22 mouse cellular contexts compared by ENCODE assay signal in the genomic region with DNA sequence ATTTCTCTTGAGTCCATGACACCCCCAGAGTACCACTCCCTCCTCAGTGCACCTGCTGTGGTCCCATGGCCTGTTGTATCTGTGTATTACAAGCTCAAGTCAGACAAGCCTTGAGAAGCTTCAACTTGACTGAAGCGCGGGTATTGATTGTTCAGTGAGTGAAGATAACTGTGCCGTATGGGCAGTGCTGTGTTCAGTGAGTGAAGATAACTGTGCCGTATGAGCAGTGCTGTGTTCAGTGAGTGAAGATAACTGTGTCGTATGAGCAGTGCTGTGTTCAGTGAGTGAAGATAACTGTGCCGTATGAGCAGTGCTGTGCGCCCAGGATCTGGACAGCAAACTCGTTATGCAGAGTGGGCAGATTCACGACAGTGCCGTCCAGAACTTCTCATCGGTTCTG. TPM values are rescaled to one million over a fixed set of nuclear protein-coding genes. Genes with fewer than 3 reads are reported as not detected.
DNase-seq lines count a peak whose midpoint lies in the region; ATAC-seq and TF ChIP-seq lines count a peak whose summit lies in the region.
"Had no signal": no experiment of that assay in that cellular context is flagged by ENCODE, and none has a peak within 500 bp of the region (broad histone marks: within the 10 kb centered on the region; RNA-seq: fewer than 3 reads in every experiment).

No protein-coding gene starts in this region.

- TF ChIP-seq CTCF in MEL (IDR thresholded peaks at IDR 0.05 in 2 of 3, conservative IDR thresholded peaks at IDR 0.05 in 1 of 3; ENCODE audit: control insufficient read depth in 1 of 3, insufficient read depth in 1 of 3, low read depth in 2 of 3, low read length in 3 of 3, poor library complexity in 1 of 3, severe bottlenecking in 1 of 3) = no peak
- no peak for TF ChIP-seq CTCF in liver, postnatal 0 days (IDR thresholded peaks at IDR 0.05; ENCODE audit: low read depth)
- no peak for TF ChIP-seq CTCF in gastrocnemius, adult 2 months (IDR thresholded peaks at IDR 0.05)

- H3K79me2 ChIP-seq in MEL (ENCODE audit: control insufficient read depth, insufficient read depth, low read length, poor library complexity) = peaks cover 18% of the 10 kb centered on the region

- H3K4me2 ChIP-seq in liver, embryonic 11.5 days = no peak overlapping the region
- peak overlapping the region; percentile 36; the same call in 1 of the 2 replicates for H3K4me2 ChIP-seq in liver, postnatal 0 days (ENCODE audit: low read depth, low read length)
- H3K4me2 ChIP-seq: embryonic facial prominence, embryonic 12.5 days; forebrain, embryonic 13.5 days; heart, embryonic 13.5 days; hindbrain, embryonic 12.5 days; neural tube, embryonic 15.5 days had no signal

- no peak overlapping the region for H3K9ac ChIP-seq in MEL (ENCODE audit: control insufficient read depth, low read depth, low read length, poor library complexity, severe bottlenecking)
- H3K9ac ChIP-seq in liver, embryonic 11.5 days (ENCODE audit: low read depth, low read length) = no peak overlapping the region
- no peak overlapping the region for H3K9ac ChIP-seq in liver, postnatal 0 days (replicated peaks)
- H3K9ac ChIP-seq: embryonic facial prominence, embryonic 12.5 days; forebrain, embryonic 13.5 days; heart, embryonic 13.5 days; hindbrain, embryonic 12.5 days; neural tube, embryonic 15.5 days had no signal

- no peak for TF ChIP-seq POLR2A in MEL (IDR thresholded peaks at IDR 0.05; ENCODE audit: control insufficient read depth in 1 of 2, insufficient read depth in 1 of 2, low read depth in 1 of 2, low read length in 2 of 2, poor library complexity in 1 of 2)

- no peak for TF ChIP-seq RAD21 in MEL (IDR thresholded peaks at IDR 0.05; ENCODE audit: low read depth, low read length)

- no peaks in the 10 kb centered on the region for H3K27me3 ChIP-seq in heart, embryonic 10.5 days (ENCODE audit: insufficient read depth, poor library complexity, severe bottlenecking)
- no peaks in the 10 kb centered on the region for H3K27me3 ChIP-seq in MEL (ENCODE audit: control insufficient read depth in 1 of 2, insufficient read depth in 2 of 2, low read length in 2 of 2)
- H3K27me3 ChIP-seq in liver, embryonic 11.5 days (replicated peaks; ENCODE audit: control insufficient read depth, insufficient read depth, low read length) = no peaks in the 10 kb centered on the region
- H3K27me3 ChIP-seq in liver, postnatal 0 days (ENCODE audit: insufficient read depth, low read length) = no peaks in the 10 kb centered on the region
- H3K27me3 ChIP-seq: embryonic facial prominence, embryonic 12.5 days; forebrain, embryonic 13.5 days; heart, embryonic 13.5 days; hindbrain, embryonic 12.5 days; neural tube, embryonic 15.5 days had no signal

- peaks cover 58% of the 10 kb centered on the region for H3K36me3 ChIP-seq in heart, embryonic 10.5 days
- H3K36me3 ChIP-seq in MEL (ENCODE audit: control insufficient read depth in 1 of 2, insufficient read depth in 2 of 2, low read length in 2 of 2) = peaks cover 7 to 48% of the 10 kb centered on the region in 2 experiments
- H3K36me3 ChIP-seq in liver, embryonic 11.5 days (ENCODE audit: control insufficient read depth, insufficient read depth, low read length) = peaks cover 31% of the 10 kb centered on the region
- H3K36me3 ChIP-seq in liver, postnatal 0 days (replicated peaks; ENCODE audit: insufficient read depth, low read length) = peaks cover 37% of the 10 kb centered on the region

- H3K4me1 ChIP-seq in heart, embryonic 10.5 days = peaks cover 29% of the 10 kb centered on the region
- H3K4me1 ChIP-seq in MEL (ENCODE audit: control insufficient read depth in 1 of 2, insufficient read depth in 2 of 2, low read length in 2 of 2) = peaks cover 26 to 43% of the 10 kb centered on the region in 2 experiments
- H3K4me1 ChIP-seq in liver, embryonic 11.5 days (replicated peaks; ENCODE audit: control insufficient read depth, insufficient read depth, low read length) = peaks cover 28% of the 10 kb centered on the region
- peaks cover 24% of the 10 kb centered on the region for H3K4me1 ChIP-seq in liver, postnatal 0 days (ENCODE audit: insufficient read depth)

- intact Hi-C loops in gastrocnemius, adult 2 months (cut with DNase I) = loop anchor here (10.0 kb wide), 1 partner anchor 257 kb away; the partner anchor contains the start of gene Abhd17c

- peak; percentile 49 for DNase-seq in heart, adult 11 months
- no peak for DNase-seq in heart, embryonic 10.5 days (ENCODE audit: low spot score)
- peak; percentile 40 for DNase-seq in MEL (ENCODE audit: low read depth, low spot score)
- no peak for DNase-seq in liver, embryonic 11.5 days (ENCODE audit: low spot score)
- DNase-seq in liver, postnatal 0 days = no peak
- DNase-seq in embryo, embryonic 11 days = no peak
- no peak for DNase-seq in gastrocnemius, adult 2 months
- DNase-seq in lung, adult 18-20 months = no peak
- DNase-seq: adrenal gland, postnatal 25 days; cerebellum, adult 9-11 months; heart, postnatal 14 days; kidney, adult 2 months; thymus, postnatal 14 days had no signal

- no peak overlapping the region for H3K4me3 ChIP-seq in heart, embryonic 10.5 days
- H3K4me3 ChIP-seq in MEL (ENCODE audit: control insufficient read depth in 1 of 2, insufficient read depth in 1 of 2, low read depth in 2 of 2, low read length in 2 of 2) = no peak overlapping the region
- no peak overlapping the region for H3K4me3 ChIP-seq in liver, embryonic 11.5 days (ENCODE audit: low read depth, low read length)
- no peak overlapping the region for H3K4me3 ChIP-seq in liver, postnatal 0 days (ENCODE audit: low read depth, low read length)
- H3K4me3 ChIP-seq in gastrocnemius, adult 2 months = no peak overlapping the region
- H3K4me3 ChIP-seq: embryonic facial prominence, embryonic 12.5 days; erythroblast, embryonic 14.5 days; forebrain, embryonic 13.5 days; heart, embryonic 13.5 days; hindbrain, embryonic 12.5 days; limb, embryonic 10.5 days; midbrain, embryonic 10.5 days; neural tube, embryonic 15.5 days had no signal

- peak; percentile 89 for ATAC-seq in liver, embryonic 11.5 days (replicated peaks; ENCODE audit: low FRiP score)
- ATAC-seq in liver, postnatal 0 days = peak; percentile 88
- ATAC-seq: forebrain, embryonic 13.5 days had no signal

- WGBS in heart, embryonic 10.5 days = 79% methylated on average over 11 of the region's 11 CpGs
- 48% methylated on average over 11 of the region's 11 CpGs for WGBS in liver, embryonic 11.5 days
- 59% methylated on average over 11 of the region's 11 CpGs for WGBS in liver, postnatal 0 days (ENCODE audit: insufficient replicate concordance)

- no peak overlapping the region for H3K27ac ChIP-seq in heart, embryonic 10.5 days
- no peak overlapping the region for H3K27ac ChIP-seq in MEL (ENCODE audit: control insufficient read depth, low read depth, low read length)
- peak overlapping the region; percentile 38; the same call in 1 of the 2 replicates for H3K27ac ChIP-seq in liver, embryonic 11.5 days (ENCODE audit: low read depth, low read length)
- H3K27ac ChIP-seq in liver, postnatal 0 days (ENCODE audit: low read depth) = peak overlapping the region; percentile 61; the same call in 1 of the 2 replicates
- H3K27ac ChIP-seq in gastrocnemius, adult 2 months = no peak overlapping the region
- H3K27ac ChIP-seq: embryonic facial prominence, embryonic 12.5 days; forebrain, embryonic 13.5 days; heart, embryonic 13.5 days; hindbrain, embryonic 12.5 days; kidney, postnatal 0 days; limb, embryonic 10.5 days; midbrain, embryonic 10.5 days; neural tube, embryonic 15.5 days had no signal

- H3K9me3 ChIP-seq in heart, embryonic 10.5 days = no peaks in the 10 kb centered on the region
- no peaks in the 10 kb centered on the region for H3K9me3 ChIP-seq in MEL (replicated peaks; ENCODE audit: insufficient read depth, low read length)
- H3K9me3 ChIP-seq in liver, embryonic 11.5 days (ENCODE audit: control insufficient read depth, low read length) = no peaks in the 10 kb centered on the region
- H3K9me3 ChIP-seq in liver, postnatal 0 days (ENCODE audit: low read length) = no peaks in the 10 kb centered on the region
- H3K9me3 ChIP-seq: embryonic facial prominence, embryonic 12.5 days; forebrain, embryonic 13.5 days; heart, embryonic 13.5 days; hindbrain, embryonic 12.5 days; limb, embryonic 10.5 days; midbrain, embryonic 10.5 days; neural tube, embryonic 15.5 days had no signal

- TF ChIP-seq EP300 in MEL (IDR thresholded peaks at IDR 0.05; ENCODE audit: low read depth in 1 of 2, low read length in 2 of 2) = peak in 1 of 2 experiments; percentile 58; a peak in 1 of 4 replicates
- TF ChIP-seq EP300 in liver, postnatal 0 days (IDR thresholded peaks at IDR 0.05; ENCODE audit: low read depth) = peak; percentile 92

TF ChIP-seq in MEL, 35 proteins besides CTCF, POLR2A, EP300 and RAD21 (continues in another document):
- TF ChIP-seq BHLHE40 (IDR thresholded peaks at IDR 0.05; ENCODE audit: borderline replicate concordance, low read depth, low read length) (no peak), TAL1 (IDR thresholded peaks at IDR 0.05; ENCODE audit: low read length) (peak; percentile 37), GATA1 (IDR thresholded peaks at IDR 0.05; ENCODE audit: low read depth, low read length) (peak; percentile 67), KAT2A (conservative IDR thresholded peaks at IDR 0.05; ENCODE audit: low read depth, low read length) (no peak), POLR2AphosphoS2 (IDR thresholded peaks at IDR 0.05; ENCODE audit: low read length) (no peak), SIN3A (IDR thresholded peaks at IDR 0.05; ENCODE audit: low read length) (no peak), TCF12 (IDR thresholded peaks at IDR 0.05; ENCODE audit: low read depth, low read length) (peak; percentile 41), USF2 (IDR thresholded peaks at IDR 0.05; ENCODE audit: borderline replicate concordance in 1 of 2, insufficient read depth in 1 of 2, low read depth in 1 of 2, low read length in 2 of 2) (no peak)

RNA-seq across cellular contexts. Expression of gene Mesd, which starts 14.0 kb away (rescaled TPM):
- polyA plus RNA-seq in heart, embryonic 10.5 days (2016; fragmentation: Nextera tagmentation; extraction: Ambion mirVana) = 93.8 and 103 TPM in 2 replicates
- 75.8 and 83.3 TPM in 2 replicates for total RNA-seq in MEL (2012; rRNA removed)
- 100 to 1,000 TPM in 1 of 2 experiments, 10 to 100 TPM in 1; 64.5 to 135 TPM for polyA plus RNA-seq in MEL (2012; ENCODE audit: insufficient read depth in 1 of 2, insufficient read length in 2 of 2, low read depth in 1 of 2, low replicate concordance in 2 of 2, missing spikeins in 1 of 2)
- 92.6 and 93.0 TPM in 2 replicates for polyA plus RNA-seq in liver, embryonic 11.5 days (2014; fragmentation: Nextera tagmentation; extraction: Ambion mirVana)
- polyA plus RNA-seq in liver, postnatal 0 days (2015; fragmentation: Nextera tagmentation; extraction: Ambion mirVana) = 35.8 and 39.6 TPM in 2 replicates
- total RNA-seq in gastrocnemius, adult 2 months (2021) = 10 to 100 TPM; 22.2 to 33.3 TPM

RNA-seq across cellular contexts. Expression of gene Tlnrd1, which starts 14.2 kb away (rescaled TPM):
- polyA plus RNA-seq in heart, embryonic 10.5 days (2016; fragmentation: Nextera tagmentation; extraction: Ambion mirVana) = 12.5 and 20.4 TPM in 2 replicates
- 7.5 and 8.8 TPM in 2 replicates for total RNA-seq in MEL (2012; rRNA removed)
- polyA plus RNA-seq in MEL (2012; ENCODE audit: insufficient read depth in 1 of 2, insufficient read length in 2 of 2, low read depth in 1 of 2, low replicate concordance in 2 of 2, missing spikeins in 1 of 2) = 10 to 100 TPM in 1 of 2 experiments, not detected in 1; 18.0 TPM
- 16.4 and 17.4 TPM in 2 replicates for polyA plus RNA-seq in liver, embryonic 11.5 days (2014; fragmentation: Nextera tagmentation; extraction: Ambion mirVana)
- 6.0 and 7.7 TPM in 2 replicates for polyA plus RNA-seq in liver, postnatal 0 days (2015; fragmentation: Nextera tagmentation; extraction: Ambion mirVana)
- 1 to 10 TPM; 1.2 to 3.2 TPM for total RNA-seq in gastrocnemius, adult 2 months (2021)

Comparison
In these comparisons a context has a peak if more than half of its experiments do, and no peak if none do; other contexts are left out.
1. DNase-seq: peak in heart, adult 11 months (single experiment) and MEL (single experiment); none in heart, embryonic 10.5 days (single experiment), liver, embryonic 11.5 days (single experiment), liver, postnatal 0 days (single experiment), embryo, embryonic 11 days (single experiment), gastrocnemius, adult 2 months (single experiment) and lung, adult 18-20 months (0 of 2).
2. H3K27ac ChIP-seq: peak in liver, embryonic 11.5 days (single experiment) and liver, postnatal 0 days (single experiment); none in heart, embryonic 10.5 days (single experiment), MEL (single experiment) and gastrocnemius, adult 2 months (single experiment).